Mouse (Mus musculus): ENCODE data around the gene Akr7a5. TPM values are rescaled to one million over a fixed set of nuclear protein-coding genes. Genes with fewer than 3 reads are reported as not detected.
A peak's percentile ranks its signal among the peaks of the same experiment; 100 is the strongest.

Akr7a5 gene
- total RNA-seq, 1 experiment from 2014 or later, result 7.1 TPM

DNA sequence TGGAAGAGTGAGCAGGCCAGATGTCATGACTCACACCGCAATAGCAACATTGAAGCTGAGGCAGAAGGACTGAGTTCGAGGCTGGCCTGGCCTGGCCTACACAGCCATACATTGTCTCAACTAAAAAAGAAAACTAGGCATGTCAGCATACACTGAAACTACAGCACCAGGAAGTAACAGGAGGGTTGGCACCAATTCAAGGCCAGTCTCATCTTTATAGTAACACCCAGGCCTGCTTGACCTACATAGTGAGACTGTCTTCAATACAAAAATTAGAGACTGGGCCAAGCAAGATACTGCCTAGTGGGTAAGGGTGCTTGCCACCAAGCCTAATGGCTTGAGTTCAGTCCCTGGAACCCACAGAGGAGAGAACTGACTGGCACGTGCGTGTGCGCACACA, 18.5 kb upstream of the Akr7a5 start:
- no peak for ATAC-seq (ENCODE audit: extremely low read depth, insufficient number of reproducible peaks, low FRiP score, poor library complexity, severe bottlenecking)

DNA sequence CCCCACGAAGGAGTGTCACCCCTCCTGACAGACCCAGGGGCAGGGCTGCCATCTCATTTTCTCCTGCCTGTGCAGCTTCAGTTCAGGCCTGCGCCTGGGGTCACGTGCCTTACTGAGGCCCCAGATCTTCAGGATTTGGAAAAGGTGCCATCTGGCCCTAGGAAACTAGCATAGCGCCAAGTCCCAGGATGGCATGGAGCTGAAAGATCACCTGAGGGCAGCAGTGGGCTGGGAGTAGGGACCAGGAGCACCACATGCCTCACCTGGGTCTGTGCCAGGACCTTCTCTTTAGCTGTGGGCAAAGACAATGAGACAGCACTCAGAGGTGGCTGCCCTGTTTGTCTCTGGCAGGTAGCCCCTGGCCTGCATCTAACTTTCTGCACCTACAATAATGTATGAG, 13.0 kb upstream of the Akr7a5 start:
- no peak for ATAC-seq (ENCODE audit: extremely low read depth, insufficient number of reproducible peaks, low FRiP score, poor library complexity, severe bottlenecking)

DNA sequence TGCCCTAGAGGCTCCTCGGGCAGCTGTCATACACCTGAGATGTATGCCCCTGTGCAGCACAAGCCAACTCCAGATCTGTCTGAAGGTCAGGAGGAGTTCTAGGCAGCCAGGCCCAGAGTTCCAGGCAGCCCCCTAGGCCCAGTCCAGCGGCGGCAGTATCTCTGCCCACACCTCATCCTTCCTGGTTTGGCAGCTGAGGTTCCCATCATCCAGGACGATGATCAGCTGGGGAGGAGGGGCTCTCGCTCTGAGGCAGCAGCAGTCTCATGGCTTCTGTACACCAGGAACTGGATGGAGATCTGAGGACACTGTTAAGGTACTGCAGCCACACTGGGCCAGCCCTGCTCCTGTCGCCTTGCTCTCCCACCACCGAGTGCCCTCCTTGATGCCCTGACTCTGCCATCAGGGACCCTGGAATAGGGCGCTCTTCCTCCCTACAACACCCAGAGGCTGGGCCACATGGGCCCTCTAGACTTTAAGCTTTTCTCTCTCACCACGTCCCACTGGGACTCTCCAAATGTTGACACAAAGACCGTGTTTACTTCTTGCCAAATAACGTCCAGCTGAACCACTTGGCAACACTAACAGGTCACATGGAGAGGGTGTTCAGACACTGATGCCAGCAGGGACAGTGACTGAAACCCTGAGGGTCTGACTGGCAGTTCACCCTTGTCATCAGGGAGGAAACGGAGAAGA, 11.7 kb upstream of the Akr7a5 start:
- ATAC-seq (ENCODE audit: extremely low read depth, insufficient number of reproducible peaks, low FRiP score, poor library complexity, severe bottlenecking), result no peak

DNA sequence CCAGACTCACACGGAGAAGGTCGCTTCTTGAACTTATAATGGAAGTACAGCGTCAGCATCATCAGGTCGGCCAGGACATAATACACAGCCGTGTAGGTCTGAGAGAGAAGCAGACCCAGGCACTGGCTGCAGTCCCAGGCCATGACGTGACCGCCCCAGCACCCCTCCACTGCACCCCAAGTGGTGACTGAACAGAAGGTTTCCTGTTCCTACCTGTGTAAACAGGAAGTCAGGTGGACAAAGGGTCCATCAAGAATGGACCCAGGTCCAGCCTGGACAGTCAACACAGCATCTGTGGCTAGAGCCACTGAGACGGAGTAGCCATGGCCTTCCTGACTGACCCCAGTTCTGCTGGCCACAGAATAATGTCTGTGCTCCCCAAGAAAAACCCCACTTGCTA, 8.8 kb upstream of the Akr7a5 start:
- no peak for ATAC-seq (ENCODE audit: extremely low read depth, insufficient number of reproducible peaks, low FRiP score, poor library complexity, severe bottlenecking)

DNA sequence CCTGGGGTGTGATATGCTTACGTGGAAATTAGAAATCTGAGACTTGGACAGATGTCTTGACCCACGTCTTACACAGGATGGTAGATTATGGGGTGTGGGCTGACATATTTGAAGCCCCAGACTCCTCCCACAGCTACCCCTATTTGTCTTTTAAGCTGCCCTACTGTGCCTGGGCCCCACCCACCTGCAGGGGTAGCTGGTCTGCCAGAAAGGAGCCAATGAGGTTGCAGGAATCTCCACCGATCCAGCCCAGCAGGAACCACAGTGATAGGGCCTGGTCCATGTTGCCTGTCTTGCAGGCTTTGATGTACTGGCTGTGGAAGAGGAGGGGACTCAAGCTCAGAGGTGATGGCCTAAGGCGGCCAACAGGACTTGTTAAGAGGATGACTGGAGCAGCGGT, 8.3 kb upstream of the Akr7a5 start:
- ATAC-seq (ENCODE audit: extremely low read depth, insufficient number of reproducible peaks, low FRiP score, poor library complexity, severe bottlenecking), result no peak

DNA sequence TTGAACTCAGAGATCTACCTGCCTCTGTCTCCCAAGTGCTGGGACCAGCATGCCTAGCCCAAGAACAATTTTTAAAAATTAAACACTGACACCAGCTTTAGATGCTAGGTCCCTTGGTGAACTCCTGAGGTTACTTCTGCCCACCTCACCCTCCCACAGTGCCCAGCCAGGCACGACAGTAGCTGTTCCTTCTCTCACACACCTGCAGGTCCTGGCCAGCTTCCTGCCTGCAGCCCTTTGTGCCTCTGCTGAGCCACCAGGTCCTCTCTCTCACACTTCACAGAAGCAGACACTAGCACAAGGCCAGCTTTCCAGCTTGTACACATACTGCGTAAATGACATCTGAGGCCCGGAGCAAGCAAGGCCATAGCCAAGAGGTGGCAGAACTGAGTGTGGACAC, 5.0 kb upstream of the Akr7a5 start:
- ATAC-seq (ENCODE audit: extremely low read depth, insufficient number of reproducible peaks, low FRiP score, poor library complexity, severe bottlenecking), result no peak

DNA sequence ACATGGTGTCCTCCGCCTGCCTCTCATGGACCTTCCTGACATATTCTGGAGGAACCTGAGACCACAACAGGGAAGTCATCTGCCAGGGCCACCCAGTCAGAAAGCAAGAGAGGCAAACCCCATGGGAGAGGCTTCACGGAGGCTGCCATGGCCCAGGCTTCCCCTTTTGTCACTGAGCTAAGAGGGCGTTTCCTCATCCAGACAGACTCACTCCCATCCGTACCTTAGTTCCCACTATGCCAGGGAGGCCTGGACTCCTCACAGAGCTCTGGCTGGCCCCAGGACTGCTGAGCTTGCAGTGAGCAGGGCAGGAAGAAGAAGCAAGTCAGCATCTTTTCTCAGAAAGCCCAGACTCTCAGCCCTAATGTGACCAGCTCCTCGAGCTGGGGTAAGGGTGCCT, 2.6 kb upstream of the Akr7a5 start:
- ATAC-seq (ENCODE audit: extremely low read depth, insufficient number of reproducible peaks, low FRiP score, poor library complexity, severe bottlenecking), result peak; percentile 49

DNA sequence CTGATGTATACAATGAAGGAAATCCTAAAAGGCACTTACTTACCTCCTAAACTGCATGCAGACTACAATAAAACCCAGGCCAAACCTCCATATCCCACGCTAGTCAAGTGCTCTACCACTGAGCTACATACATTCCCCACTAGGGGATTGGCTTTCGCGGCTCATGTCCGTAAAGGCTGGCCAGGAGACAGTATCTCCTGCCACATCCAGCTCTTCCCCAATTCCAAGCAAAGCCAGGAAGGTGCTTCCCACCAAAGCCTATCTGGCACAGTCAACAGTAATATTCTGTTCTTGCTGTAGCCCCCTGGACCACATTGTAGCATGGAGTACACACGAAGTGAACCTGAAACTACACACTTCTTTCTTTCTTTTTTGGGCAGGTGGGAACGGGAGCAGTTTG, 893 bp upstream of the Akr7a5 start:
- ATAC-seq (ENCODE audit: extremely low read depth, insufficient number of reproducible peaks, low FRiP score, poor library complexity, severe bottlenecking), result no peak

DNA sequence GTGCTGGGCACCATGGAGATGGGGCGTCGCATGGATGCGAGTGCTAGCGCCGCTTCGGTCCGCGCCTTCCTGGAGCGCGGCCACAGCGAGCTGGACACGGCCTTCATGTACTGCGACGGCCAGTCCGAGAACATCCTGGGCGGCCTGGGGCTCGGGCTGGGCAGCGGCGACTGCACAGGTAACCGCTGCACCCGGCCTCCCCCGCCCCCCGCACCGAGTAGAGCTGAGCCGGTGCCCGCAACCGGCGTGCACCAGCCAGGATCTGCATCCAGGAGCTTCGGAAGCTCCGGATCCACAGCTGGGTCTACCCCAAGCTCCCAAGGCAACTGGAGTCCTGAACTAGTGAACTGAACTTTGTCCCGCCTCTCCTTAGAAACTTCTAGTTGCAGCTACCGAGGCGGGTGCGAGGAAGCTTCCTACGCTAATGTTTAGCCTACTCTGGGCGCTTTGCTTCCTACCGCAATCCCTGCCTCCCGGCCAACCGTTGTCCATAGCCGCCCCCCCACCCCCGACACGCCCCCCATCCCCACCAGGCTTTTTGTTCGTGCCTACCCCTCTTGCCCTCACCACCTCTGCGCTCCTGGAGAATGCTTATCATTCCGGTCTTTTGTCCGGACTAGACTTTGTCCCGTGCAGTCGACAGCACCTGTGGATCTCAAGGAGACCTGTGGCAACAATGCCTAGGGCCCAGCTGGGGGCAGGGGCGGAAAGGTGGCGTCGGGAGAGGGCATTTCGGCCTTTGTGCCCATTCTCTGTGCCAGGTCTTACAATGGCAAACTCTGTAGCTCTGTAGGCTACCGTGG, 556 bp downstream of the Akr7a5 start:
- no peak for ATAC-seq (ENCODE audit: extremely low read depth, insufficient number of reproducible peaks, low FRiP score, poor library complexity, severe bottlenecking)

DNA sequence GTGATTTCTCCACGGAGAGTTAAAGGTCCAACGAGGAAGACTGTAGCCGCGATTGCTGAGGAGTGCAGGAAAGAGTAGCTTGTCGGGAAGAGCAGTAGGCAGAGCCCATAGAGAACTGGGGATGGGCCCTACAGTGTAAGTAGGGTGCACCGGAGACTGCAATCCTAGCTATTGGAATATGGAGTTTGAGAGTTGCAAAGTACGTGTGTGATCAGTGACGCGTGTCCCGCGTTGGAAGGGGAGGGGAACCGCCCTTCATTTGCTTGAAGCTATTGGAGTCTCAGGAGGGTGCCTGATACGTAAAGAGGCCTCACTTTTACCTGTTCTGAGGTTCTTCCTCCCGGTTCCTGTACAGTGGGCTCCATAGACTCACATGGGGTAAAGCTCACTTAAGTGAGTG, 1.2 kb downstream of the Akr7a5 start:
- ATAC-seq (ENCODE audit: extremely low read depth, insufficient number of reproducible peaks, low FRiP score, poor library complexity, severe bottlenecking), result no peak

DNA sequence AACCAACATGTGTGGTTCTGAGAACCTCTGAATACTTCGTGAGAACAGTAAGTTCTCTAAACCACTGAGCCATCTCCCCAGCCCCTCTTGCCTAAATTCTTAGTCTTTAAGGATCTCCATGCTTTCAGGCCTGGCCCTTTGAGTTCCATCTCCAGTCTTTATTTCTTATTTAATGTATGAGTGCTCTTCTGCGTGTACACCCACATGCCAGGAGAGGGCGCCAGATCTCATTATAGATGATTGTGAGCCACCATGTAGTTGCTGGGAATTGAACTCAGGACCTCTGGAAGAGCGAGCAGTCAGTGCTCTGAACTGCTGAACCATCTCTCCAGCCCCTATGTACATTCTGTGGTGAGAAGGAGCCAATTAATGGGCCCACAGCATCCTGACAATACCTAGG, 2.1 kb downstream of the Akr7a5 start:
- ATAC-seq (ENCODE audit: extremely low read depth, insufficient number of reproducible peaks, low FRiP score, poor library complexity, severe bottlenecking), result no peak

DNA sequence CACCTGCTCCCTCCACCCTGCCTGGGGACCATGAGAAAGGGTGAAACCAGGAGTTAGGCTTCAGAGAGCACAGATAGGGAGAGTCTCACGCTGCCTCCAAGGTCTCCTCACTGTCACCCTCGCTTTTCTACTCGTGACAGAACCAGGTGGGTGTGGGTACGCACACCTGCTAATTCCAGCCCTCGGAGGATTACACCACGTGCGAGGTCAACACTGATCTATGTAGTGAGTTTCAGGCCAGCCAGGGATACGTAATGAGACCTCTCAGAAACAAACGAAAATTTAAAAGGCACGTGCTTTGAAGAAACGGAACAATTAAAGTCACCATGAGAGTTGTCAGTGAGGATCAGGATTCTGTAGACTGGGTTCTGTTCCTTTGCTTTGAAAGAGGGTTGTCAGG, 7.9 kb downstream of the Akr7a5 start:
- ATAC-seq (ENCODE audit: extremely low read depth, insufficient number of reproducible peaks, low FRiP score, poor library complexity, severe bottlenecking), result no peak

DNA sequence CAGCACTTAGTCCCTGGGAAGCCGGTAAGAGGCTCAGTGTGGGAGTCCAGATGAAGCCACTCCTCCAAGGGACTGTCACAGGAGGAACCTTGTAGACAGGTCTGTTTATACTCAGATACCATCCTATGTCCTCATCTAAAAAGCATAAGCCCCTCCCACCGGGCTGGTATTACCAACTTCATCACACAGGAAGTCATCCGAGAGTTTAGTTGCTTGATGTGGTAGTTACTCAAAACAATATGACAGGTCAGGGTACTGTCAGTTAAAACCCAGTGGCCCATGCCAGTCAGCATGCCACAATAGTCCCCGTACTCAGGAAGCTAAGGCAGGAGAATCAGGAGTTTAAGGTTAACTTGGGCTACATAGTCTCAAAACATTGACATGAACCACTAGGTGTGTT, 9.2 kb downstream of the Akr7a5 start:
- no peak for ATAC-seq (ENCODE audit: extremely low read depth, insufficient number of reproducible peaks, low FRiP score, poor library complexity, severe bottlenecking)

DNA sequence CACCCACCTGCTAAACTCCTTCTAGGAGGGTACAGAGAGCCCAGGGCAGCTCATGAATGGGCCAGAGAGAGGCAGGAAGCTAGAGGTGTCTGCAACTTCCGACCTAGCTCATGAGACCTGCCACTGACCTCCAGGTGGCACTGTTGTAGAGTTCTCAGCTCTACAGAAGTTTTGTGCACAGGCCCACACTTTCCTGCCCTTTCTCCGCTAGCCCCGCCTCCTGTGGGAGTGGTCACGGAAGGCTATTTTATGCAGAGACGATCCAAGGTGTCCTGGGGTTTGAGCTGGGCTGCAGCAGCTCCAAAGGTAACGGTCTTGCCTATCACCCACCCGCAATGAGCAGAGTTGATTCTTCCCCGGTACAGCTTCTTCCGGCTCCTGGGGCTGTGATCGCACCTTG, 20.1 kb downstream of the Akr7a5 start:
- ATAC-seq (ENCODE audit: extremely low read depth, insufficient number of reproducible peaks, low FRiP score, poor library complexity, severe bottlenecking), result peak; percentile 98

DNA sequence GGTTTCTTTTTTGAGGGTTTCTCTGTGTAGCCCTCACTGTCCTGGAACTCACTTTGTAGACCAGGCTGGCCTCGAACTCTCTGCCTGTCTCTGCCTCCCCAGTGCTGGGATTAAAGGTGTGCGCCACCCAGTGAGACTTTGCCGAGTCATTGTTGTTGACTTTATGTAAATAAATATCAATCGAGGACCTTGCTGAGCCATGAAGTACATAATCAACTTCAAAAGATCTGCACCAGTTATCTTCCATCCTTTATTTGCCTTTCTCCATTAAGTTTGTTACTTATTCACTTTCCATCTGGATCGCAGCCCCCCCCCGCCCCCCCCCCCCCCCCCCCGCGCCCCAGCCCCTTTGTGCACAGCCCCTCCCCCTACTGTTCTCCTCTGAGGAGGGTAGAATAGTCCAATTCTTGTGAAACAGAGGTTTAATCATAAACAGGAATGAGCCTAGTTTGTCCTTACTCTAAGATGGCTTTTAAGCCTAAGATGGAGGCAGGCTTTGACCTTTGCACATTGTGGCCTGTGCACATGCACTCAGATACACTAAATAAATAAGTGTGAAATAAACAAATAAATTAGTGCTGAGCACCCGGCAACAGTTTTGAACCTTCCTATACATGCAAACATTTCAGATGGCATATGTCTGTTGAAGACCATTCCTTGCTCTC, 24.2 kb downstream of the Akr7a5 start:
- no peak for ATAC-seq (ENCODE audit: extremely low read depth, insufficient number of reproducible peaks, low FRiP score, poor library complexity, severe bottlenecking)

DNA sequence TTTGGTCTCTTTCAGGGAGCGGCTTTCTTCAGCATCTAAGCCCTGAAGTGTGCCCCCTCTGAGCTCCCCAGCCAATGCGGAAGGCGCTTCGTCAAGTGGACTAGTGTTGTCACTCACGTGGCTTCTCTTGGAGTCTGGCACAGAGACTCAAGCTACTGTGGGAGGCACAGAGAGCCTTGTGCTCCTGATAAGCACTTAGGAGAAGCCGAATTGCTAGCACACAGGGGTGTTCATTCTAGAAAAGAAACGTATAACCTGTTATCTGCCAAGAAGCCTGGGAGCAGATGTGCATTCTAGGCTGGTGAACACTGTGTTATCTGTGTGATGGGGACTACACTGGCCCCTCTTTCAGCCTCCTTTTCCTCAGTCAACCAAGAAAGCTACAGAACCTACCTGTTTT, 25.0 kb downstream of the Akr7a5 start:
- no peak for ATAC-seq (ENCODE audit: extremely low read depth, insufficient number of reproducible peaks, low FRiP score, poor library complexity, severe bottlenecking)

DNA sequence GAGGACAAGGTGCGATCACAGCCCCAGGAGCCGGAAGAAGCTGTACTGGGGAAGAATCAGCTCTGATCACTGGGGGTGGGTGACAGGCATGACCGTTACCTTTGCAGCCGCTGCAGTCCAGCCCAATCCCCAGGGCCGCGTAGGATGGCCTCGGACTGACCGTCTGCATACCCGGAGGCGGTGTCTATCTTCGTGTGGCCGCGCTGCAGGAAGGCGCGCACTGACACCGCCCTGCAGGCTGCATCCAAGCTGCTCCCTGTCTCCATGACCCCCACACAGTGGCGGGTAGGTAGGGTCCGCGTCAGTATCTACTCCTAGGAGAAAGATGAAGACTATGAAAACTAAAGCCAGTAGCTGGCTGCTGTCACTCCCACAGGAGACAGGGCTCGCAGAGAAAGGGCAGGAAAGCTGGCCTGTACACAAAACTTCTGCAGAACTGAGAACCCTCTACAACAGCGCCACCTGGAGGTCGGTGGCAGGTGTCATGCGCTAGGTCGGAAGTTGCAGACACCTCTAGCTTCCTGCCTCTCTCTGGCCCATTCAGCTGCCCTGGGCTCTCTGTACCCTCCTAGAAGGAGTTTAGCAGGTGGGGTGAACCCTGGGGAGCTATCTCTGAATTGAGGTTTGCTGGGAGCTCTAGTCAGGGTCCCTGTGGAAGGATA, 26.4 kb downstream of the Akr7a5 start:
- ATAC-seq (ENCODE audit: extremely low read depth, insufficient number of reproducible peaks, low FRiP score, poor library complexity, severe bottlenecking), result peak; percentile 89

DNA sequence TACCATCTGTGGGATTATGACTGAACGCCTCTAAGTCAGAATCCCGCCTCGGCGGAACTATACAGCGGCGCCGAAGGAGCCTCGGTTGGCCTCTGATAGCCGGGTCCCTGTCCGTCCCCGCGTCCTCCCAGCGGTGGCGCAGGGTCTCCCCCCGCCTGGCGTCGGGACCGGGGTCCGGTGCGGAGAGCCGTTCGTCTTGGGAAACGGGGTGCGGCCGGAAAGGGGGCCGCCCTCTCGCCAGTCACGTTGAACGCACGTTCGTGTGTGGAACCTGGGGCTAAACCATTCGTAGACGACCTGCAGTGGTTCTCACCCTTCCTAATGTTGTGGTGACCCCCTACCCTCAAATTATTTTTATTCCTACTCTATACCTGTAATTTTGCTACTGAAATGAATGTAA, 27.6 kb downstream of the Akr7a5 start:
- ATAC-seq (ENCODE audit: extremely low read depth, insufficient number of reproducible peaks, low FRiP score, poor library complexity, severe bottlenecking), result no peak

DNA sequence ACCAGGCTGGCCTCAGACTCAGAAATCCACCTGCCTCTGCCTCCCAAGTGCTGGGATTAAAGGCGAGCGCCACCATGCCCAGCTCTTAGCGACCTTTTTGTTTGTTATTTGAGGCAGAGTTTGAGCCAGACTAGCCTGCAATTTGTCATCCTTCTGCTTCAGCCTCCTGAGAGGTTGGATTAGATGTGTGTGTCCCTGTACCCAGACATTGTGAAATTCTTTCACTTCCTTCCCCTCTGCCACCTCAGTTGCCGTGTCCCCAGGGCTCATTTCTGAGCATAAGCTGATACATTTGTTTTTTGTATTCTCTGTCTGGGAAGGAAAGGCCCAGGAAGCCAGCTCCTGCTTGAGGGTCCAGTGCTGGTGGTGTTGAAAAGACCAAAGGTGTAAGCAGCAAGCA, 30.3 kb downstream of the Akr7a5 start:
- peak; percentile 25; the same call in 1 of the 2 replicates for ATAC-seq (ENCODE audit: extremely low read depth, insufficient number of reproducible peaks, low FRiP score, poor library complexity, severe bottlenecking)
